Mouse (Mus musculus): ENCODE measurements around the gene Rab22a.

DNA sequence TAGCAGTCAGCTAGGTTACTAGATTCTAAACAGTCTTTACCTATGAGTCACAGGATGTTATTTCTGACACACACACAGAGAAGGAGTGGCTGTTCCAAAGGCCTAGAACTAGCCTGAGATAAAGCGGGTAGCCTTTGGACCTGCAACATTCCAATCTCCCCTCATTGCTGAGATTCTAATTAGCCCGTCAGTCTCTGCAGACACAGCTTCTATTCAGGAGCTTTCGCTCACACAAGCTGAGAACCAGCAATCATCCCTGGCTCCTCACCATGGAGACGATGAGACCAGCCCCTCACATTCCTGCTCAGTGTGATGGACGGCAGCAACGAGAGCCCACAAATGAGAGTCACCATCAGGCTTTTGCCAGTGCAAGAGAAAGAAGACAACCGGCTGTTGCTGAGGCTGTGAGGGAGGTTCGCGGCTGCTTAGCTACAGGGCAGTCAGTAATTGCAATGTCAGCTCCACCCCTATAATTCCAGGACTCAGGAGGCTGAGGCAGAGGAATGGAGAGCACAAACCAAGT lies 70.9 kb downstream of the Rab22a start:
- TF ChIP-seq CTCF (IDR thresholded peaks at IDR 0.05) (no peak), EP300 (IDR thresholded peaks at IDR 0.05) (no peak)

Measured in lung, postnatal 0 days (tissue).